Mouse (Mus musculus): ENCODE measurements around the gene Ankdd1b.

The Ankdd1b gene

GRCm38 (mm10) chr13:96457566-96457965, 13.4 kb downstream of the Ankdd1b start:
- no peak for DNase-seq (ENCODE audit: extremely low spot score, low read depth, low spot score)

DNA sequence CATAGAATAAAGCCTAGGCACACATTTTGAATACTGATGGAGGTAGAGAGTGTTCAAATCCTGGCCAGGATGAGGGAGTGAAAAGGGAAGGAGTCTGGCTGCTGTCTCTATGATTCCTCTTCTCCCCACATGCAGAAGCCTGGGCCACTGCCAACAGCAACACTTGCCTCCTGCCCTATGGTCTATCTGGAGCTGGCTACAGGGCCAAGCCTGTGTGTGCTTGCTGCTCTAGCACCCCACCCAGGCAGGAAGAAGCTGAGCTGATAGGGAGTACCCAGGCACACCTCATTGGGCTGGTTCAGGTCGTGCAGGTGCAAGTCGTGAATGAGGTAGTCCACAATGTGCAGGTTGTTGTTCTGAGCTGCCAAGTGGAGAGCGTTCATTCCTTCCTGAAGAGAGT, 16.7 kb downstream of the Ankdd1b start:
- no peak for DNase-seq (ENCODE audit: extremely low spot score, low read depth, low spot score)

DNA sequence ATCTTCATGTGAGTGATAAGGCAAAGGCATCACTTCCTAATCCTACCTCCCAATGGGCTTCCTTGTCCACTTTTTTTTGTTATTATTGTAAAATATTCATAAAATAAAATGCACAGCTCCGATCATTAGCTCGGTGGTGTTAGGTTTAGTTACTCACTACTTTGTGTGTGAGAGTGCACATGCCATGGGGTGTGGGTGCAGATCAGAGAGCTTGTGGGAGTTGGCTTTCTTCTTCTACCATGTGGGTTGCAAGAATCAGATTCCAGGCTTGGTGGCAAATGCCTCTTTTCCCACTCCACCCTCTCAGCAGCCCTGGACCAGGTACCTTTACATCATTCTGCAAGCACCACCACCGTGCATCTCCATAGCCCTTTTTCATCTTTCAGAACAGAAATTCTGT, 18.4 kb downstream of the Ankdd1b start:
- no peak for DNase-seq (ENCODE audit: extremely low spot score, low read depth, low spot score)

DNA sequence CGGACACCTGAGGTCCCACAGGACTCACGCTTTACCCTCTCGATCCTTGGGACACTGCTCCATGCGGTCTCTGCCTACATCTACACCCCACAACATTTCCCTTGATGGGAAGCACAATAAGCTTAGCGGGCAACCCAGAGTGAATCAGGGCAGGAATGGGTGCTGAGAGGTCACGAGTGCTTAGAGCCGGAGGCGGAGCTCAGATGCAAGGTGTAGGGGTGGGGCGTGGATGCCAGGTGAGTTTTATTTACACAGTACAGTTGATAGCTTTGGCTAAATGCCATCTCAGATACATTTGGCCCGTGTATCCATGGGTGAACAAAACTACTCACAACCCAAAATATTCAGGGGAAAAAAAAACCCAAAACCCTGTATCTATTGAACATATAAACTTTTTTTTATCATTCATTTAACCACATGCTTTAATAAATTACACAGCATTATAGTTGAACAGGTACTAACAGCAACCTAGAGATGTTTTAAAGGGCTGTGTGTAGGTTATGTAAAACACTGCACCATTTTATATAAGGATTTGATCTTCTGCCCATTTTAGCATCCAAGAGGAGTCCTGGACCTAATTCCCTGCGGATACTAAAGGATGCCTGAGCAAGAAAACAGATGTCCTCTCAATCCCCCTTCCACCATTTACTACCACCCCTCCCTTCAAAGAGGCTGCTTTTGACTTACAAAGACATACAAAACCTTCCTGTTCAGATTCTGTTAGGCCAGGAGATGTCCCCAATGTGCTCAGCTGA, 19.4 kb downstream of the Ankdd1b start:
- DNase-seq (ENCODE audit: extremely low spot score, low read depth, low spot score): no peak

GRCm38 (mm10) chr13:96450869-96451268, 20.1 kb downstream of the Ankdd1b start:
- no peak for DNase-seq (ENCODE audit: extremely low spot score, low read depth, low spot score)

- DNase-seq (ENCODE audit: extremely low spot score, low read depth, low spot score): no peak
These were observed 20.7 kb downstream of the Ankdd1b start for GRCm38 (mm10) chr13:96450205-96450856.

- no peak for DNase-seq (ENCODE audit: extremely low spot score, low read depth, low spot score)
These were observed 30.6 kb downstream of the Ankdd1b start for GRCm38 (mm10) chr13:96440436-96440835.

DNA sequence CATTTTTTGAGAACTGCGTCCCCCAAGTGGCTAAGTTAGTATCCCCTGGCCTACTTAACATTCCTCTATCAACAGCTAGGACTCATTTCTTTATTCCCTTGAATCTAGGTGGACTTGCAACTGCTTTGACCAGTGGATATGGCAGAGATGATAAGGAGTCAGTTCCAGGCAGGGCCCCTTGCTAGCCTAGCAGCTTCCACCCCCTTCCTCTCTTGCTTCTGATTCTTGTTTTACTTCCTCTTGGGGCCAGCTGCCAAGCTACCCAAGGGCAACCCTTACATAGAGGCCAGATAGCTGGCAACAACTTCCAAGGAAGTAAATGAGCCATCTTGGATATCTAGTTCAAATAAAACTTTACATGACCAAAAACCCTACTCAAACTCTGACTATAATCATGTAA, 34.1 kb downstream of the Ankdd1b start:
- DNase-seq (ENCODE audit: extremely low spot score, low read depth, low spot score): no peak

DNA sequence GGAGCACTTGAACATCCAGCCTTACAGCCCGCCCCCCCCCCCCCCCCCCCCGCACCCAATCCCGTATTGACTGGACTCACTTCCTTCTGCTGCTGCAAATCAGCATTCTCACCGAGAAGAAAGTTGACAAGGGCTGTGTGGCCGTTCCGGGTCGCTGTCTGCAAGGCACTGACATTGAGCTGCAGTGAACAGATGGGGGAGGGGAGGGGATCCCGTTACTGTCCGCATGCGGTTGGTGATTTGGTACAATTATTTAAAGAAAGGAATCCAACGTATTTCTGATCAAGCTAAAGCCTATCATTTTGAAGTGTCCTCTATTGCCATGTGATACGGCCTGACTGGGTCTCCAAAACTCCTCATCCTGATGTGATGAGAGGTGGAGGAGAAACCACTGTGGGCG, 35.2 kb downstream of the Ankdd1b start:
- no peak for DNase-seq (ENCODE audit: extremely low spot score, low read depth, low spot score)

- no peak for DNase-seq (ENCODE audit: extremely low spot score, low read depth, low spot score)
These were observed 36.1 kb downstream of the Ankdd1b start for GRCm38 (mm10) chr13:96434899-96435331.

DNA sequence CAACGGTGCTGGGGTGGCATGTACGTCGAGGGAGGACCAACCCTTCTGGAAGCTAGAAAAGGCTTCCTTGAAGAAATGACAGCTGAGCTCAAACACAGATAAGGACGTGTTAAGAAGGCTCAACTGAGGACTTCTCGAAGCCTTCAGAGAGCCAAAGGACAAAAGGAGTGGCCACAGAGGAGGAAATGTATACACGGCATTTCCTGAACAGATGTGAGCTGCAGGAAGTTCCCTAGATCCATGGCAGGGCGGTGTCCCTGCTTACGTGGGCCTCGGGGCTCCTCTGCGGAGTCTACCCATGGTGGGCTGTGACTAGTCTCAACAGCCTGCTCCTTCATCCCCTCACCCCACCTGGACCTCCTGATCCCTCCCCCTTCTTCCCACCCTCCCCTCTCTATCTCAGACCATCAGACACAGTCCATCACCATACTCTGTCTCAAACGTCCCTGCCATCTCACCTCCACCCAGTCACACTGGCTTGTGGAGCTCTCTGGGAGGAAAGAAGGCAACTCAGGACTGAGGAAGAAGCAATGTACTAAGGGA, 37.3 kb downstream of the Ankdd1b start:
- no peak for DNase-seq (ENCODE audit: extremely low spot score, low read depth, low spot score)

DNA sequence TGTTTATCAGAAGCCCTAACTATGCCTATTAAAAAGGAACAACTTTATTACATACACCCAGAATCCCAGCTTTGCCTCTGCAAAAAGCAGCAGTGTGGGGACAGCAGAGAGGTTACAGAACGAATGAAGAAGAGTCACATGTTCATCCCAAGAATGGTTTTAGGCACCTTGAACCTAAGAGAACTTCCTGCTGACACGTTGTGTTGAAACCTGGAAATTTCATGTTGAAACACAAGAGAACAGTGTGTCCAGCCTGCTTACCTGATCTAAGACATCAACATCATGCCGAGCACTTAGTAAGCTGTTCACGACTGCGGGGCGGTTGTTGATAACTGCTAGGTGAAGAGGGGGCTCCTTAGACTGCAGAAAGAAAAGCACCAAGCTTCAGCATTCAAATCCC, 38.0 kb downstream of the Ankdd1b start:
- no peak for DNase-seq (ENCODE audit: extremely low spot score, low read depth, low spot score)

DNA sequence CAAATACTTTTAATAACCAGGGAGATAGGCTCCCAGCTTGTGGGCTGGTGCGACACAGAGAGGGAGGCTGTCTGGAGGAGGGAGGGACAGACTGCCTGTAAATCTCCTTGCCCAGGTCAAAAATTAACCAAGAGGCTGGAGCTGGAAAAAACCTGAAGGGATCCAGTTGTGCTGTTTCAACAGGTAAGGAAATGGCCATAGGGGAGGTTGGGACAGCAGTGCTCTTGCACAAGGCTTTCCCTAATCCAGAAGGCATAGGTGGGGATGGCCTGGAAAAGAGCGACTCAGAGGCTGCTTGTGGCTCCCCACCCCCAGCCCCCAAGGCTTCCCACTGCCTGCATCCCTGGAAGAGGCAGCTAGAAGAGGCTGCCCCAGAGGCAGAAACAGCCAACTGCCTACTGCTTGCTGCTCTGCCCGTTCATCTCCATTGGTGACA, 38.6 kb downstream of the Ankdd1b start:
- DNase-seq (ENCODE audit: extremely low spot score, low read depth, low spot score): no peak

GRCm38 (mm10) chr13:96431595-96432156, 39.3 kb downstream of the Ankdd1b start:
- DNase-seq (ENCODE audit: extremely low spot score, low read depth, low spot score): peak; percentile 47

DNA sequence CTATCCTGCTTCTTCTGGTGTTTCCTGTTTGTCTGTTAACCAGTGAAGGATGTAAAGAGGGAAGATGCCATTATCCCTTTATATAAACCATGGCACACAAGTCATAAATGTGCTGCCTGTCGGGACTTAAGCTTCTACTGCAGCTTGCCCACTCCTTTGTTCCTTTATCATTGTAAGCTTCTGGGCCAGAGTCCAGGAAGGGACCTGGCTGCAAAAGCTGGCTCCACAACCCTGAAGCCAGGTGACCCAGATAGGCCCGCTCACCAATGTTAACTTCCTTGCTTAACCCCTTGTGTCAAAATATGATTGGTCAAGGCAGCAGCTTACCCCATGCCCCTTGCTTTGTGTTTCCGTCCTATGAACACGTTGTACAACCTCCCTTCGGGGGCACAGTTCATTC, 42.5 kb downstream of the Ankdd1b start:
- no peak for DNase-seq (ENCODE audit: extremely low spot score, low read depth, low spot score)

DNA sequence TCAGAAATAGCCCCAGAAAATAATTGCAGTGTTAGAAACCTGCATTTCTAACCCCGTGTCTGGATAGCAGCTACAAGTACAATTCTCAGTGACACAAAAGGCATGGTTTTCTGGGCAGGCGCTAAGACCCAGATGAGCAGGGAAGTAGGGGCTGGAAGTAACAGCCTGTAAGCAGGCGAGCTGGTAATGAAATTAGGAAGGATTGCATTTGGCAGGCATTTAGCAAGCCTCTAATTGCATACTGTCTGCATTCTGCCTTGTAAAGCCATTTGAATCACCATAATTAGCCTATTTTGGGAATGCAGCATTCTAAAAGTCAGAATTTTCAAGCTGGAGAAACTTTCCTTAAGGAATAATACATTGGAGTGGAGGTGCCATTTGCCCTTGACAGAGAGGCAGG, 45.0 kb downstream of the Ankdd1b start:
- DNase-seq (ENCODE audit: extremely low spot score, low read depth, low spot score): no peak

DNA sequence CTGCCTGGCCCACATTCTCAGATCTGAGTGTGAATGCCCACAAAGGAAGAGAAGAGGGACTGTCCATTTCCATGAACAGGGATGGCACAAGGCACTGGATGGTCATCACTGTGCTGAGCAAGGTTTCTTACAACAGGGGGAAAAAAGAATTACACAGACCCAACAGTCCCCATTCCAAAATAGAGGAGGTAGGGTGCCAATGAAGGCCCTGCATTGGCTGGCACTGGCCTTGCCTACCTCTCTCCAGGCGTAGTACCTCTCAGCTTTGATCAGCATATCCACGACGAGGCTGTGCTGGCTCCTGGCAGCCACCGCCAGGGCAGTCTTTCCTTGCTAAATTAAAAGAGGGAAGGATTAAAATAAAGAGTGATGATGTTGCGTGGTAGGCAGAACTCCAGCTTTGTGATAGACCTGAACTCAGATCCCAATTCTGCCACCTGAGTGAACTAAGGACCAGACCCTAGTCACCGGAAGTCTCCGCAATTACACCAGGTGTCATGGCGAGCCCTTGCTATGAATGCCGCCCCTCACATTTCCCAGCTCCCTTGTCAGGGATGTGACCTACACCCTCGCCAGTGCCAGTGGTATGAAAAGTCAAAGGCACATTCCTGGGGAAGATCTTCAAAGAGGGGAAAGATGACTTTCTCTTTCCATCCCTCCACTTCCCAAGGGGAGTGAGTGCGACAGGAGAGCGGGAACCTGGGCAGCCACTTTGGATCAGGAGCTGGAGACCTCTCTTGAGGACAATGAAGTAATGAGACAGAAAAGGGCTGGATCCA, 46.3 kb downstream of the Ankdd1b start:
- DNase-seq (ENCODE audit: extremely low spot score, low read depth, low spot score): no peak

DNA sequence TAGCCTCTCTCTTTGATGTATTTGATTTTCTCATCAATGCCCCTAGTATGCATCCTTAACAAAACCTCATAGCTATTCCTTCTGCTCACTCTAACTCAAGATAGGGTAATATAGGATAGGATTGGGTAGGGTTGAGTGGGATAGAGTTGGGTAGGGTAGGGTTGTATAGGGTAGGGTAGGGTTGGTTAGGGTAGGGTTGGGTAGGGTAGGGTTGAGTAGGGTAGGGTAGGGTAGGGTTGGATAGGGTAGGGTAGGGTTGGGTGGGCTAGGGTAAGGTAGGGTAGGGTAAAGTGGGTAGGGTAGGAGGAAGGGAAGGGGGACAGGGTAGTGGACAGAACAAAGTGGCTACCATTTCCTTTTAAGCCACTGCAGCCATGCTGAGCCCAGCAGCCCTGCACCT, 49.8 kb downstream of the Ankdd1b start:
- DNase-seq (ENCODE audit: extremely low spot score, low read depth, low spot score): no peak

DNA sequence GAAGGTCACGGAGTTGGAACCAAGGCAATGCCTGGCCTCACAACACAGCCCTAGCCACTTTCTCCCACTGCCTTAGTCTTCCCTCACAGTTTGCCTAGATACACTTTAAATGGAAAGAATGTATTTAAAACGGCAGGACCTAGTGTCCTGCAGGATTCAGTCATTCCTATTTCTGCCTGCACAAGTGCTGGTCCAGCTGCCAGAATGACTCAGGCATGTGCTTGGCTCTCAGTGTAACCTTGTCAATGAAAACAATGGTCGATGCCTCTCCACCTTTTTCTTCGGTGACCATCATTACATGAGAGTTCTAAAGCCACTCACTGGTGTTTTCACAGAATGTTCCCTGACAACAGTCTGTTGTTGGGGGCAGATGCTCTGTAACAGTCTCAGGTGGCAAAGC, 52.5 kb downstream of the Ankdd1b start:
- no peak for DNase-seq (ENCODE audit: extremely low spot score, low read depth, low spot score)

DNA sequence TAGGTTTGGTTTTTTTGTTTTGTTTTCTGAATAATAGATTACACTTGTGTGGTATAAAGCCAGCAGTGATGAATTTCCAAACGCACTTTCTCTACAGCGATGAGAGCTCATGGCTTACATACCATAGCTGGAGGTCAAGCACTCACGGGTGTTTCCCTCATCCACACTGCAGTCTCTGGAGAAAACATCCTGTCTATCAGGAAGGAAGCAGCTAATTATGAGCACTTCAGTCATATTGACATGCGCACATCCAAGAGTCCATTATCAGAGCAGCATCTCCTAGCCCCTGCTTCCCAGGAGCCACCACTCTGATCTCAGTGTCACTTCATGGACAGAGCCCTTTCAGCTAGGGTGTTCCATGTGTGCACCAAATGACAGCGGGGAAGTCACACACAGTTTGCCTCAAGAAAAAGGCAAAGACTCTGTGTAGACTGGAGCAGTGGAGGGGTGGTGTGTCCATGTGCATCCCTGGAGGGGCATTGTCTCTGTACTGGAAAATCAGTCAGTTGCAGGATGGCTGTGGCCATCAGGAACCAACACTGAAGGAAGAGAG, 53.7 kb downstream of the Ankdd1b start:
- no peak for DNase-seq (ENCODE audit: extremely low spot score, low read depth, low spot score)

- DNase-seq (ENCODE audit: extremely low spot score, low read depth, low spot score): no peak
These were observed 54.6 kb downstream of the Ankdd1b start for GRCm38 (mm10) chr13:96416380-96416779.
